ENCODE assay signal across 8 mouse cellular contexts in genomic region chr2:31381292-31381846, GRCm38 (mm10).
A peak's percentile ranks its signal among the peaks of the same experiment; 100 is the strongest.
DNase-seq lines count a peak whose midpoint lies in the region; ATAC-seq and TF ChIP-seq lines count a peak whose summit lies in the region.

No protein-coding gene starts in this region.

- 58% methylated on average over 4 of the region's 4 CpGs for WGBS in kidney, embryonic 14.5 days
- 39% methylated on average over 4 of the region's 4 CpGs for WGBS in liver, embryonic 14.5 days (ENCODE audit: insufficient replicate concordance)
- WGBS in neural tube, embryonic 13.5 days, result 52% methylated on average over 4 of the region's 4 CpGs

- no peaks in the 10 kb centered on the region for H3K9me3 ChIP-seq in kidney, embryonic 14.5 days (ENCODE audit: control insufficient read depth, low read length)
- no peaks in the 10 kb centered on the region for H3K9me3 ChIP-seq in liver, embryonic 14.5 days (ENCODE audit: control insufficient read depth, low read length)
- H3K9me3 ChIP-seq in neural tube, embryonic 13.5 days, result no peaks in the 10 kb centered on the region

- no peaks in the 10 kb centered on the region for H3K27me3 ChIP-seq in kidney, embryonic 14.5 days (ENCODE audit: control insufficient read depth, insufficient read depth, low read length)
- no peaks in the 10 kb centered on the region for H3K27me3 ChIP-seq in liver, embryonic 14.5 days (ENCODE audit: control insufficient read depth, insufficient read depth, low read length)
- no peaks in the 10 kb centered on the region; the same call in 1 of the 2 replicates for H3K27me3 ChIP-seq in neural tube, embryonic 13.5 days

- no peaks in the 10 kb centered on the region for H3K36me3 ChIP-seq in kidney, embryonic 14.5 days (ENCODE audit: control insufficient read depth, insufficient read depth, low read length)
- H3K36me3 ChIP-seq in liver, embryonic 14.5 days (replicated peaks; ENCODE audit: control insufficient read depth, insufficient read depth, low read depth), result no peaks in the 10 kb centered on the region
- no peaks in the 10 kb centered on the region for H3K36me3 ChIP-seq in neural tube, embryonic 13.5 days

- no peak overlapping the region for H3K4me3 ChIP-seq in kidney, embryonic 14.5 days (ENCODE audit: low read length)
- no peak overlapping the region for H3K4me3 ChIP-seq in liver, embryonic 14.5 days (ENCODE audit: insufficient read depth in 1 of 2, low read depth in 2 of 2, low read length in 2 of 2)
- no peak overlapping the region for H3K4me3 ChIP-seq in neural tube, embryonic 13.5 days

- no peak for TF ChIP-seq EP300 in liver, embryonic 14.5 days (IDR thresholded peaks at IDR 0.05; ENCODE audit: low read depth)

- H3K27ac ChIP-seq in kidney, embryonic 14.5 days (ENCODE audit: low read depth, low read length), result no peak overlapping the region
- no peak overlapping the region for H3K27ac ChIP-seq in liver, embryonic 14.5 days
- no peak overlapping the region for H3K27ac ChIP-seq in neural tube, embryonic 13.5 days (replicated peaks)

- no peak overlapping the region for H3K9ac ChIP-seq in kidney, embryonic 14.5 days (ENCODE audit: low read depth, low read length)
- H3K9ac ChIP-seq in liver, embryonic 14.5 days (replicated peaks), result no peak overlapping the region
- H3K9ac ChIP-seq in neural tube, embryonic 13.5 days, result no peak overlapping the region

- H3K4me1 ChIP-seq in kidney, embryonic 14.5 days (ENCODE audit: control insufficient read depth, insufficient read depth, low read length), result no peaks in the 10 kb centered on the region
- H3K4me1 ChIP-seq in liver, embryonic 14.5 days (replicated peaks; ENCODE audit: control insufficient read depth in 2 of 2, insufficient read depth in 2 of 2, low read length in 1 of 2), result no peaks in the 10 kb centered on the region
- no peaks in the 10 kb centered on the region for H3K4me1 ChIP-seq in neural tube, embryonic 13.5 days (replicated peaks)

- peak; percentile 90 for TF ChIP-seq CTCF in liver, embryonic 14.5 days (IDR thresholded peaks at IDR 0.05; ENCODE audit: low read depth)

- H3K4me2 ChIP-seq in kidney, embryonic 14.5 days (replicated peaks; ENCODE audit: low read depth, low read length), result no peak overlapping the region
- H3K4me2 ChIP-seq in liver, embryonic 14.5 days (ENCODE audit: low read depth), result no peak overlapping the region
- no peak overlapping the region for H3K4me2 ChIP-seq in neural tube, embryonic 13.5 days

- peak; percentile 61 for ATAC-seq in kidney, embryonic 14.5 days (ENCODE audit: low FRiP score, low TSS enrichment)
- no peak for ATAC-seq in liver, embryonic 14.5 days (ENCODE audit: insufficient read depth)
- peak; percentile 64 for ATAC-seq in neural tube, embryonic 13.5 days (ENCODE audit: low read depth)

- peak; percentile 15 to 24 for DNase-seq in urinary bladder, postnatal 36 days (ENCODE audit: low spot score in 2 of 2)
- no peak for DNase-seq in urinary bladder, postnatal 4 days (ENCODE audit: low spot score in 2 of 2)
- DNase-seq in cerebellum, adult 11-12 months, result peak; percentile 84
- DNase-seq in forelimb bud, embryonic 11.5 days (ENCODE audit: low read depth, low spot score), result peak; percentile 70
- DNase-seq in liver, embryonic 14.5 days (ENCODE audit: low read depth in 3 of 3, low spot score in 3 of 3), result peak in 2 of 3 experiments; percentile 14 to 15
- peak; percentile 49 for DNase-seq in thymus, postnatal 14 days

Comparison
In these comparisons a context has a peak if more than half of its experiments do, and no peak if none do; other contexts are left out.
1. DNase-seq: peak in urinary bladder, postnatal 36 days (2 of 2), cerebellum, adult 11-12 months (single experiment), forelimb bud, embryonic 11.5 days (single experiment), liver, embryonic 14.5 days (2 of 3) and thymus, postnatal 14 days (single experiment); none in urinary bladder, postnatal 4 days (0 of 2).